Mouse (Mus musculus): ENCODE results near the gene Ube2c.

The Ube2c gene

DNA sequence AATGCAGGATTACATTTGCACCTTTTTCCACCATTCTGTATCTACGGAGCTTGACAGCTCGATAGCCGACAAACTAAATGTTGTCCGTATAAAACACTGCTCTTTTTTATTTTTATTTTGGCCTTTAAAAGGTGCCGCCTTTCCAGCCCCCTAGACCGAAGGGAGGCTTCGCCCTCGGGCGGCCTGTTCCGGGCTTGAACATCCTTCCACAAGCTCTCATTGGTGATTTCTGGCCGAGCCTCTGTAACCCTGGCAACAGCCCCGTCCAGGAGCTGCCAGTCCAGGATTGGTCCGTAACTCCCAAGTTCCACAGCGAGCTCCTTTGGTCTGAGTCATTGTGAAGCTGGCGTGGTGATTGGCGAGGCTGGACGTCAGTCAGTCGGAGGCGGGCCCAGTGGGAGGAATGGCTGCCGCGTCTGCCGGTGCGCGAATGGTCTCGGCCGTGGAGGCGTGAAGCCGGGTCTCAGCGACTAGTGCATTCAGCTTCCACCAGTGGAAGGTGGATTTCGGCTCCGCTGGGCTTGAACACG lies 53.0 kb downstream of the Ube2c start, which contains the start of gene Zswim1:
Zswim1 (plus strand) TSS at position 51 of the 530 bp plus-strand sequence.
- DNase-seq (ENCODE audit: low read depth, low spot score): peak; percentile 99

GRCm38 (mm10) chr2:164823181-164823585 lies 53.5 kb downstream of the Ube2c start:
- DNase-seq (ENCODE audit: low read depth, low spot score): no peak

DNA sequence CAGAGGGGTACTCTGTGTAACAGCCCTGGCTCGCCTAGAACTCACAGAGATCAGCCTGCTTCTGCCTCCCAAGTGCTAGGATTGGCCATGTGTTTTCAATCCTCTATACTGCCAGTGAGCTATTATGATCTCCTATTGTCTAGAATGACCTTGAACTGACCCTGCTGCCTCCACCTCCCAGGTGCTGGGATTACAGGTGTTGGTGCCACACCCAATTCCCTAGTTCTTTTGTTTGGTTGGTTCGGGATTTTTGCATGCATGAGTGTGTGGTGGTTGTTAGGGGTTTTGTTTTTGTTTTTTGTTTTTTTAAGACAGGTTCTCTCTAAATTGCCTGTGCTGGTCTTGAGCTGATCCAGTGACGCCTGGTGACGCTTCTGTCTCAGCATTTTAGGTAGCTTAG lies 54.3 kb downstream of the Ube2c start:
- peak; percentile 90 for DNase-seq (ENCODE audit: low read depth, low spot score)

- DNase-seq (ENCODE audit: low read depth, low spot score): no peak
These were observed 55.8 kb downstream of the Ube2c start for GRCm38 (mm10) chr2:164825521-164825920.

DNA sequence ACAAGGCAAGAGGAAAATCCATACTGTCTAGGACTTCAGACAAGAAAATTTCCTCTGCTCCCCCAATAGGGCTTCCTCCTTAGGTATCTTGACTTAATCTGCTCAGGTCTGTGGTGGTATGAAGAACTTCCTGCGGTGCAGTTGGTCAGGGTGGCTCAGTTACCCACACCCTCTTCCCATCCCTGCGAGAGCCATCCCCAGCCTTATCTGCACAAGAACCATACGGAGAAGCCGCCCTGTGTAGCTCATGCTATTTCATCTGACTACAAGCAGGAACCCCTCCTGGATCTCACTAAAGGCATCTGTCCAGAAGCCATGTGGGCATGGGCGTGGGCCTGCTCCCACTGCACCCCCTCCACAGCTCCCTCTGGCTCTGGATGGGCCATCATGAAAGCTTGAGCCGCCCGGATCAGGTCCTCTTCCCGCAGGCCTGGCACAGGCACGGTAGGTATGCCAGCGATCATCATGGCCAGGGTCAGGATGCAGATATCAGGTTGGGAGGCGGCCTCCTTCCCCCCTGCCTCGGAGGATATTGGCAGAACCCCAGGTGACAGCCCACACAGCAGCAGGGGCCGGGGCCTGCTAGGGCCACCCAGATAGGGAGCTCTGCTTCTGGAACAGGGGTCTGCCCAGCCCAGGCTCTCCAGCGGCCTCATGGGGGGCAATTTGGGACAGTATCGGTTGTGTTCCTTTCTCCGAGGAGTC lies 57.6 kb downstream of the Ube2c start:
- DNase-seq (ENCODE audit: low read depth, low spot score): no peak
